Mouse (Mus musculus): ENCODE data around the gene Cdc42bpa.

Cdc42bpa gene

GRCm38 (mm10) chr1:180031705-180032548 lies 71.7 kb downstream of the Cdc42bpa start:
- no peak for DNase-seq (ENCODE audit: low spot score in 2 of 2)

- peak; percentile 47 to 57 for DNase-seq (ENCODE audit: low spot score in 2 of 2)
Measured at GRCm38 (mm10) chr1:180037461-180037860, 77.2 kb downstream of the Cdc42bpa start.

GRCm38 (mm10) chr1:180044160-180044559 lies 83.9 kb downstream of the Cdc42bpa start:
- DNase-seq (ENCODE audit: low spot score in 2 of 2) = no peak

GRCm38 (mm10) chr1:180045172-180045571 lies 84.9 kb downstream of the Cdc42bpa start:
- DNase-seq (ENCODE audit: low spot score in 2 of 2) = no peak

- no peak for DNase-seq (ENCODE audit: low spot score in 2 of 2)
Measured at GRCm38 (mm10) chr1:180089176-180089575, 128.9 kb downstream of the Cdc42bpa start.

- DNase-seq (ENCODE audit: low spot score in 2 of 2) = no peak
Measured at GRCm38 (mm10) chr1:180098426-180098825, 138.2 kb downstream of the Cdc42bpa start.

GRCm38 (mm10) chr1:180104567-180104966 lies 144.3 kb downstream of the Cdc42bpa start:
- peak; percentile 49 to 58 for DNase-seq (ENCODE audit: low spot score in 2 of 2)

GRCm38 (mm10) chr1:180109050-180109449 lies 148.8 kb downstream of the Cdc42bpa start:
- no peak for DNase-seq (ENCODE audit: low spot score in 2 of 2)

- no peak for DNase-seq (ENCODE audit: low spot score in 2 of 2)
Measured at GRCm38 (mm10) chr1:180116525-180116924, 156.3 kb downstream of the Cdc42bpa start.

GRCm38 (mm10) chr1:180118233-180118632 lies 158.0 kb downstream of the Cdc42bpa start:
- no peak for DNase-seq (ENCODE audit: low spot score in 2 of 2)

GRCm38 (mm10) chr1:180128077-180128792 lies 168.0 kb downstream of the Cdc42bpa start:
- DNase-seq (ENCODE audit: low spot score in 2 of 2) = no peak

GRCm38 (mm10) chr1:180131402-180131801 lies 171.1 kb downstream of the Cdc42bpa start:
- no peak for DNase-seq (ENCODE audit: low spot score in 2 of 2)

- no peak for DNase-seq (ENCODE audit: low spot score in 2 of 2)
Measured at GRCm38 (mm10) chr1:180132187-180132586, 171.9 kb downstream of the Cdc42bpa start.

- DNase-seq (ENCODE audit: low spot score in 2 of 2) = no peak
Measured at GRCm38 (mm10) chr1:180139158-180139557, 178.9 kb downstream of the Cdc42bpa start.

- no peak for DNase-seq (ENCODE audit: low spot score in 2 of 2)
Measured at GRCm38 (mm10) chr1:180140970-180141369, 180.7 kb downstream of the Cdc42bpa start.

GRCm38 (mm10) chr1:180148036-180148435 lies 187.8 kb downstream of the Cdc42bpa start:
- DNase-seq (ENCODE audit: low spot score in 2 of 2) = no peak

- DNase-seq (ENCODE audit: low spot score in 2 of 2) = peak in 1 of 2 experiments; percentile 2
Measured at GRCm38 (mm10) chr1:180148563-180148962, 188.3 kb downstream of the Cdc42bpa start.

GRCm38 (mm10) chr1:180151191-180151590 lies 190.9 kb downstream of the Cdc42bpa start:
- DNase-seq (ENCODE audit: low spot score in 2 of 2) = no peak

GRCm38 (mm10) chr1:180158648-180159047 lies 198.4 kb downstream of the Cdc42bpa start:
- no peak for DNase-seq (ENCODE audit: low spot score in 2 of 2)

GRCm38 (mm10) chr1:180160545-180160944 lies 200.3 kb downstream of the Cdc42bpa start:
- no peak for DNase-seq (ENCODE audit: low spot score in 2 of 2)

GRCm38 (mm10) chr1:180161160-180161559 lies 200.9 kb downstream of the Cdc42bpa start:
- no peak for DNase-seq (ENCODE audit: low spot score in 2 of 2)

- DNase-seq (ENCODE audit: low spot score in 2 of 2) = no peak
Measured at GRCm38 (mm10) chr1:180161566-180162355, 201.5 kb downstream of the Cdc42bpa start.
